Mouse (Mus musculus): ENCODE measurements around the gene Pxdn. TPM values are rescaled to one million over a fixed set of nuclear protein-coding genes. Genes with fewer than 3 reads are reported as not detected.

Gene Pxdn
- total and polyA plus RNA-seq, 3 experiments, result 0.04 to 0.21 (median 0.14) TPM

- H3K36me3 ChIP-seq (replicated peaks in 1 of 2; ENCODE audit: control insufficient read depth in 1 of 2, insufficient read depth in 1 of 2, low read length in 1 of 2), result no peaks in the 10 kb centered on the region
- H3K4me3 ChIP-seq (replicated peaks in 1 of 3; ENCODE audit: low read depth in 2 of 3, low read length in 2 of 3, poor library complexity in 1 of 3), result no peak overlapping the region
- no peaks in the 10 kb centered on the region for H3K27me3 ChIP-seq (replicated peaks)
- TF ChIP-seq TBP (conservative IDR thresholded peaks at IDR 0.05; ENCODE audit: low read depth, low read length), result no peak
- no peak for TF ChIP-seq MEF2A (IDR thresholded peaks at IDR 0.05; ENCODE audit: borderline replicate concordance, low read depth, low read length)
- no peaks in the 10 kb centered on the region for H3K4me1 ChIP-seq (ENCODE audit: control insufficient read depth in 1 of 2, insufficient read depth in 2 of 2)
- no peak for DNase-seq (ENCODE audit: extremely low read depth)
- no peak overlapping the region for H3K4me2 ChIP-seq (ENCODE audit: insufficient read depth, low read depth, poor library complexity, severe bottlenecking)
- H3K27ac ChIP-seq (ENCODE audit: insufficient read depth, low read depth), result no peak overlapping the region
- in situ Hi-C loops (cut with MboI; ENCODE audit: low pct_ligation_motif_present, low pct_unique_long_range_greater_than_20kb, low sequenced_read_pairs) (no loop called here), dilution Hi-C loops (cut with MboI; ENCODE audit: extremely low pct_ligation_motif_present, extremely low pct_unique_long_range_greater_than_20kb, low sequenced_read_pairs) (no loop called here)
- no peak overlapping the region for H3K9ac ChIP-seq (ENCODE audit: insufficient read depth, low read depth)
- no peaks in the 10 kb centered on the region for H3K79me2 ChIP-seq (replicated peaks; ENCODE audit: control insufficient read depth, extremely low read depth, insufficient read depth, poor library complexity, severe bottlenecking)
- no peaks in the 10 kb centered on the region for H3K9me3 ChIP-seq (replicated peaks; ENCODE audit: low read length)
Measured at GRCm38 (mm10) chr12:30001951-30002350, 64.5 kb downstream of the Pxdn start.

GRCm38 (mm10) chr12:30003680-30004364 is 66.4 kb downstream of the Pxdn start:
- Histone ChIP-seq H3K4me1 (ENCODE audit: control insufficient read depth in 1 of 2, insufficient read depth in 2 of 2) (no peaks in the 10 kb centered on the region), H3K9me3 (replicated peaks; ENCODE audit: low read length) (no peaks in the 10 kb centered on the region), H3K36me3 (replicated peaks in 1 of 2; ENCODE audit: control insufficient read depth in 1 of 2, insufficient read depth in 1 of 2, low read length in 1 of 2) (no peaks in the 10 kb centered on the region), H3K79me2 (replicated peaks; ENCODE audit: control insufficient read depth, extremely low read depth, insufficient read depth, poor library complexity, severe bottlenecking) (no peaks in the 10 kb centered on the region), H3K4me3 (replicated peaks in 1 of 3; ENCODE audit: low read depth in 2 of 3, low read length in 2 of 3, poor library complexity in 1 of 3) (no peak overlapping the region), H3K27me3 (replicated peaks) (no peaks in the 10 kb centered on the region), H3K27ac (ENCODE audit: insufficient read depth, low read depth) (no peak overlapping the region), H3K9ac (ENCODE audit: insufficient read depth, low read depth) (no peak overlapping the region), H3K4me2 (ENCODE audit: insufficient read depth, low read depth, poor library complexity, severe bottlenecking) (no peak overlapping the region)
- no peak for DNase-seq (ENCODE audit: extremely low read depth)
- no peak for TF ChIP-seq ETS1 (conservative IDR thresholded peaks at IDR 0.05; ENCODE audit: low read depth, low read length)
- TF ChIP-seq RAD21 (IDR thresholded peaks at IDR 0.05; ENCODE audit: low read depth, low read length), result no peak
- TF ChIP-seq ZKSCAN1 (IDR thresholded peaks at IDR 0.05; ENCODE audit: borderline replicate concordance, low read depth, low read length), result no peak
- TF ChIP-seq MAFK (IDR thresholded peaks at IDR 0.05; ENCODE audit: insufficient replicate concordance, low read length), result no peak
- no peak for TF ChIP-seq USF1 (IDR thresholded peaks at IDR 0.05; ENCODE audit: low read depth, low read length)
- no peak for TF ChIP-seq POLR2AphosphoS2 (IDR thresholded peaks at IDR 0.05; ENCODE audit: low read depth, low read length)
- TF ChIP-seq ZC3H11A (IDR thresholded peaks at IDR 0.05; ENCODE audit: low read depth, low read length), result no peak
- TF ChIP-seq CTCF (conservative IDR thresholded peaks at IDR 0.05 in 1 of 2, IDR thresholded peaks at IDR 0.05 in 1 of 2; ENCODE audit: low read depth in 2 of 2, low read length in 2 of 2), result no peak
- no peak for TF ChIP-seq GABPA (IDR thresholded peaks at IDR 0.05; ENCODE audit: insufficient replicate concordance, low read depth, low read length)
- TF ChIP-seq CHD2 (IDR thresholded peaks at IDR 0.05; ENCODE audit: low read length), result no peak
- TF ChIP-seq MXI1 (IDR thresholded peaks at IDR 0.05; ENCODE audit: low read depth, low read length), result no peak
- no peak for TF ChIP-seq UBTF (IDR thresholded peaks at IDR 0.05; ENCODE audit: low read depth, low read length)
- TF ChIP-seq TCF12 (IDR thresholded peaks at IDR 0.05; ENCODE audit: low read depth, low read length), result no peak
- TF ChIP-seq CHD1 (IDR thresholded peaks at IDR 0.05; ENCODE audit: low read depth, low read length), result no peak
- dilution Hi-C loops (cut with MboI; ENCODE audit: extremely low pct_ligation_motif_present, extremely low pct_unique_long_range_greater_than_20kb, low sequenced_read_pairs), result no loop called here
- in situ Hi-C loops (cut with MboI; ENCODE audit: low pct_ligation_motif_present, low pct_unique_long_range_greater_than_20kb, low sequenced_read_pairs), result no loop called here

Data from CH12.LX (cell line).